Mouse (Mus musculus): Measurements from ENCODE around the gene F830045P16Rik. TPM values are rescaled to one million over a fixed set of nuclear protein-coding genes. Genes with fewer than 3 reads are reported as not detected.
"Not testable (repeated sequence)": the region's sequence is repeated elsewhere in the genome, so short reads cannot be mapped to it uniquely, and the experiment has no call there.

F830045P16Rik gene
- polyA plus RNA-seq, 1 experiment from 2014 or later: not detected

DNA sequence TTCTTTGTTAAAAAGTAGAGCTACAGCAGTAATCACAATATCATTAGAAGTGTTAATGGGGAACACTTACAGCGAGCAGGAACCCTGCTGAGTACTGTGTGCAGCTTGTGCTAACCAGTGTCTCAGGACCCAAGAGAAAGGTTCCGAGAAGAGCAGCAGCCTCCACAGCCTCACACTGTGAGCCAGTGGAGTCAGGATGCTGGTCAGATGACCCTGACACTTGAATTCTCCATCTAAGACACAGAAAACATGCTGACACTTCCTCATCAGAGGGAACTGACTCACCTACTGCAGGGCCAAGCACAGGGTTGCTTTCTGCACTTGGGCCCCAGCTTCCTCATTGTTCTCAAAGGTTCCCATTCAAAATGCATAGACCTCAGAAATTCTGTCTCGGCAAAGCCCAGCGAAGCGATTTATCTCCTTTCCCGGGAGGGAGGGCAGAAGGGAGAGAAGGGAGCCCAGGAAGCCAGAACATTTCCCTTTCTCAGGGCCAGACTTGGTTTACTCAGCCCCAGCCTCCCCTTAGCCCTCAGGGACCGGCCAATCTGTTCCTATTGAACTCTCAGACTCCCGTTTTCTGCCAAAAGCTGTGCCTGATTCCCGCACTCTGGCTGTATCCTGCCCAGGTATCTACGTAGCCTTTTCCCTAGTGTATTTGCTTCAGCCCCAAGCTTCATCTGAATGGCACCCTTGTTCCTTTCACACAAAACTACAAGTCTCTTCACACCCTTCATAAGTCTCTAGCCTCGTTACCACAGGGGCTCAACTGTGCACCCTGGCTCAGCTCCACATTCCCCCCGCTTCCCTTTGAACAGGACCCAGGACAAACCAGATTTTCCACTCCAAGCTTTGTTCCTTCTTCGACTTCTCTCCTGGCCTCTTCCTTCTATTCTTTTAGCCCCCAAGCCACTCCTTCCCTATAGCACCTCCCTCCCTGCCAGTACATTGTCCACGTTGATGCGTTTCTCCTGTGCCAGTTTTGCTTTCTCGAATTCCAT lies 21.2 kb downstream of the F830045P16Rik start:
- H3K4me2 ChIP-seq (ENCODE audit: low read depth, low read length): peak overlapping the region; percentile 9
- peaks cover 3% of the 10 kb centered on the region; the same call in 1 of the 2 replicates for H3K4me1 ChIP-seq (replicated peaks; ENCODE audit: control insufficient read depth, insufficient read depth, low read length)
- H3K9ac ChIP-seq (ENCODE audit: low read length): no peak overlapping the region
- H3K36me3 ChIP-seq (ENCODE audit: control insufficient read depth, insufficient read depth, low read length): no peaks in the 10 kb centered on the region
- no peak overlapping the region for H3K4me3 ChIP-seq (ENCODE audit: low read length)
- WGBS: 35% methylated on average over 16 of the region's 16 CpGs
- no peaks in the 10 kb centered on the region for H3K9me3 ChIP-seq (ENCODE audit: control insufficient read depth, low read length)
- H3K27me3 ChIP-seq (ENCODE audit: control insufficient read depth, insufficient read depth, low read depth, low read length): no peaks in the 10 kb centered on the region
- peak overlapping the region; percentile 49 for H3K27ac ChIP-seq (ENCODE audit: low read length)
- ATAC-seq (ENCODE audit: low read depth): peak; percentile 79; the same call in 1 of the 2 replicates

DNA sequence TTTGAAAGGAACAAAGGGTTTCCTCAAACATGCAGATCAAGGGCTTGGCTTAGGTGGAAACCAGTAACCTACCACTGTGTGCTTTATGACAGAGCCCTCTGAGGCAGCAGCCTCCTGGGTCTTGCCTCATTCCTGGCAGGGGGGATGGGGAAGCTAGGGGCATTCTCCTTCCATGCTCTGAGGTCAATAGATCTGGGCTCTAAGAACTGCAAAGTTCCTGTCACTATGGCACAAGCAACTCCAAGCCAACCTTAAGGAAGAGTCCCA lies 22.1 kb downstream of the F830045P16Rik start:
- 0 out of 2 replicates have a peak, but pooled peaks have one; percentile 45 for ATAC-seq (ENCODE audit: low read depth)
- H3K36me3 ChIP-seq (ENCODE audit: control insufficient read depth, insufficient read depth, low read length): no peaks in the 10 kb centered on the region
- no peaks in the 10 kb centered on the region for H3K27me3 ChIP-seq (ENCODE audit: control insufficient read depth, insufficient read depth, low read depth, low read length)
- H3K9me3 ChIP-seq (ENCODE audit: control insufficient read depth, low read length): no peaks in the 10 kb centered on the region
- no peak overlapping the region for H3K27ac ChIP-seq (ENCODE audit: low read length)
- no peak overlapping the region for H3K4me2 ChIP-seq (ENCODE audit: low read depth, low read length)
- no peak overlapping the region for H3K4me3 ChIP-seq (ENCODE audit: low read length)
- no peak overlapping the region for H3K9ac ChIP-seq (ENCODE audit: low read length)
- peaks cover 3% of the 10 kb centered on the region; the same call in 1 of the 2 replicates for H3K4me1 ChIP-seq (replicated peaks; ENCODE audit: control insufficient read depth, insufficient read depth, low read length)

DNA sequence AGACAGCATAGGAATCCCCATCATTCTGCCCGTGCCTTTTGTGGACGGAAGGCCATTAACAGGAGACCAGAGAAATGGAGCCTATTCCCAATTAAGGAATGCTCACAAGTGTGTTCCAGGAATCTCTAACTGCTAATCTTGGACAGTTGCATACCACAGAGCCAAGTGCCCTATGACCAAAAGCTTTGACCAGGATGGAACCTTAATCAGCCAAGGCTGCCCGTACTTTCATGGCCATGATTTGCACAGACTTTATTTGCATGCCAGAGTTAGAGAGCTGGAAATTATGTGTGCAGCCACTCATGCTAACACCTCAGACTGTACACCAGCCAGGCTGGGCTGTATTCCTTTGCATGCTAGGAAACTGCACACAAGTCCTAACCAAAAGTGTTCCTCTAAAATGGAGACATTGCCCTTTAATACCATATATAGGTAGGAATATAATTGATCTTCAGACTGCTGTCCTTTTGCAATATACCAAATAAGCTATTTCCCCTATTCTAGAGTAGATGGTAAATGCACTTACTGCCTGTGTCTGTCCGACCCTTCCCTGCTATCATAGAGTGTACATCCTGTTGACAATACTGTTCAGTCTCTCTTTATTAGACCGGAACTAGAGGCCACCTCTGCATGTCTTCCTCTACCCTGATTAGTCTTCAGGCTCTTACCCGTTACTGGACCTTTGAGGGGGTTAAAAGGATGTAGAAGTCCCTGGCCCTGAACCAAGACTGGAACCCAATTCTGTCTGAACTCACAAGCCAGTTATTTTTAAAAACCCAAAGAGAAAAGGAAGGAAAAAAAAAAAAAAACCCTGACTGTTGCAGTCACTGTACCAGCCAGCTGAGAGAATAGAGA lies 22.6 kb downstream of the F830045P16Rik start:
- ATAC-seq (ENCODE audit: low read depth): no peak
- Histone ChIP-seq H3K36me3 (ENCODE audit: control insufficient read depth, insufficient read depth, low read length) (no peaks in the 10 kb centered on the region), H3K27me3 (ENCODE audit: control insufficient read depth, insufficient read depth, low read depth, low read length) (no peaks in the 10 kb centered on the region), H3K9me3 (ENCODE audit: control insufficient read depth, low read length) (no peaks in the 10 kb centered on the region), H3K27ac (ENCODE audit: low read length) (no peak overlapping the region), H3K9ac (ENCODE audit: low read length) (no peak overlapping the region), H3K4me1 (replicated peaks; ENCODE audit: control insufficient read depth, insufficient read depth, low read length) (peaks cover 3% of the 10 kb centered on the region; the same call in 1 of the 2 replicates), H3K4me3 (ENCODE audit: low read length) (no peak overlapping the region), H3K4me2 (ENCODE audit: low read depth, low read length) (no peak overlapping the region)
- 56% methylated on average over 6 of the region's 6 CpGs for WGBS

DNA sequence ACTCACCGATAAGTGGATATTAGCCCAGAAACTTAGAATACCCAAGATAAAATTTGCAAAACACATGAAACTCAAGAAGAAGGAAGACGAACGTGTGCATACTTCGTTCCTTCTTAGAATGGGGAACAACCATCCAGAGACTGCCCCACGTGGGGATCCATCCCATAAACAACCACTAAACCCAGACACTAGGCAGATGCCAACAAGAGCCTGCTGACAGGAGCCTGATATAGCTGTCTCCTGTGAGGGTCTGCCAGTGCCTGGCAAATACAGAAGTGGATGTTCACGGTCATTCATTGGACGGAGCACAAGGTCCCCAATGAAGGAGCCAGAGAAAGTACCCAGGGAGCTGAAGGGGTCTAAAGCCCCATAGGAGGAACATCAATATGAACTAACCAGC lies 24.3 kb downstream of the F830045P16Rik start:
- not testable (repeated sequence) for H3K27ac ChIP-seq (ENCODE audit: low read length); ATAC-seq (ENCODE audit: low read depth); H3K36me3 ChIP-seq (ENCODE audit: control insufficient read depth, insufficient read depth, low read length); H3K4me1 ChIP-seq (replicated peaks; ENCODE audit: control insufficient read depth, insufficient read depth, low read length); H3K9ac ChIP-seq (ENCODE audit: low read length); H3K4me2 ChIP-seq (ENCODE audit: low read depth, low read length); H3K9me3 ChIP-seq (ENCODE audit: control insufficient read depth, low read length); H3K4me3 ChIP-seq (ENCODE audit: low read length); H3K27me3 ChIP-seq (ENCODE audit: control insufficient read depth, insufficient read depth, low read depth, low read length)
- WGBS: 90% methylated on average over 7 of the region's 7 CpGs

DNA sequence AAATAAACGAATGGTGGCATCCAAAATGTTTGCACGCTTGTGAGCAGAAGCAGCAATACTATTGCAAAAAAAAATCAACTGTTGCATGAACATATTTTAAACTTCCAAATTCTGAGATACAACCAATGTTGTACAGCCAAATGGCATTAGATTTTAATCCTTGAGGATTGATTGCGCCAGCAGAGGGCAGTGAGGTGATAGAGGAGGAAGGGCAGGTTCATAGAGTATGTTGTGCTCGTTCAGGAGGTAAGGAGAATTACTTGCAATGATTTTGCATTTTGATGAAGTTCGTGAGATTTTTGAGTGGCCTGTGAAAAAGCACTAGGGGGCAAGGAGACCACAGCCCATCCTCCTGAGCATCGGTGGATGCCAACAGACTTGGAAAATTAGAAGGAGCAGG lies 33.8 kb downstream of the F830045P16Rik start:
- H3K27ac ChIP-seq (ENCODE audit: low read length): no peak overlapping the region
- no peak for ATAC-seq (ENCODE audit: low read depth)
- no peak overlapping the region for H3K4me3 ChIP-seq (ENCODE audit: low read length)
- WGBS: 21% methylated on average over 6 of the region's 6 CpGs
- no peaks in the 10 kb centered on the region for H3K4me1 ChIP-seq (replicated peaks; ENCODE audit: control insufficient read depth, insufficient read depth, low read length)
- no peaks in the 10 kb centered on the region for H3K9me3 ChIP-seq (ENCODE audit: control insufficient read depth, low read length)
- H3K36me3 ChIP-seq (ENCODE audit: control insufficient read depth, insufficient read depth, low read length): no peaks in the 10 kb centered on the region
- H3K27me3 ChIP-seq (ENCODE audit: control insufficient read depth, insufficient read depth, low read depth, low read length): no peaks in the 10 kb centered on the region
- H3K4me2 ChIP-seq (ENCODE audit: low read depth, low read length): no peak overlapping the region
- H3K9ac ChIP-seq (ENCODE audit: low read length): no peak overlapping the region

DNA sequence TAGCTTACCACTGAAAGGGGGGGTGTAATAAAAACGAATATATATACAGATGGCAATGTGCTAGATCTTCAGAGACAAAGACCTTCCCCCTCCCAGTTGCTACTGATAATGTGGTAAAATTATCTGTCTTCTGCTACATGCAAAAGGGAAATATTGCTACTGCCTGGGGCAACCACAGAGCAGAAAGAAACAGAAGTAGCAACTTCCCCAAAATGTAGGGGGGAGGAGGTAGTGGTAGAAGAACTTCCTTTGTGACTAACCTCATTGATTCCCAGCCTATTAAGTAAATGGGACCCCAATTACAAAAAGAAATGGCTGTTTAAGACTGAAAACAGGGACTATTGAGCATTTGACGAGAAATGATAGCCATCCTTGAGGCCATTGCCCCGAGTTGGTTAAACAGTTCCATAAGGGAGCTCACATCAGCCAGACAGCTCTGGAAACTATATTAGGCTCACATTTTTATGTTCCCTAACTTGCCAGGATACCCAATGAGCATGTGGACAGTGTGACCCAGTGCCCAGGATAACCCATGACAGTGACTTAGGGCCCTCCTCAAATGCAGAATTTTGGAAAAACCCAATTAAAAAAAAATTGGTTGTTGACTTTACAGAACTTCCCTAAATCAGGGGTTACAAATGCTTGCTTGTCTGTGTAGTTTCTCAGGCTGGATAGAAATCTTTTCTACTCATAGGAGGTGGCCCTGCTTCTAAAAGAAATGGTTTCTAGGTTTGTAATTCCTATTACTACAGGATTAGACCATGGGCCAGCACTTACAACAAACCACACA lies 46.7 kb downstream of the F830045P16Rik start:
- WGBS: 73% methylated on average over 3 of the region's 3 CpGs
- Histone ChIP-seq H3K27ac (ENCODE audit: low read length) (no peak overlapping the region), H3K4me3 (ENCODE audit: low read length) (no peak overlapping the region), H3K36me3 (ENCODE audit: control insufficient read depth, insufficient read depth, low read length) (no peaks in the 10 kb centered on the region), H3K9me3 (ENCODE audit: control insufficient read depth, low read length) (no peaks in the 10 kb centered on the region), H3K4me1 (replicated peaks; ENCODE audit: control insufficient read depth, insufficient read depth, low read length) (no peaks in the 10 kb centered on the region), H3K4me2 (ENCODE audit: low read depth, low read length) (no peak overlapping the region), H3K27me3 (ENCODE audit: control insufficient read depth, insufficient read depth, low read depth, low read length) (no peaks in the 10 kb centered on the region), H3K9ac (ENCODE audit: low read length) (no peak overlapping the region)
- ATAC-seq (ENCODE audit: low read depth): no peak

DNA sequence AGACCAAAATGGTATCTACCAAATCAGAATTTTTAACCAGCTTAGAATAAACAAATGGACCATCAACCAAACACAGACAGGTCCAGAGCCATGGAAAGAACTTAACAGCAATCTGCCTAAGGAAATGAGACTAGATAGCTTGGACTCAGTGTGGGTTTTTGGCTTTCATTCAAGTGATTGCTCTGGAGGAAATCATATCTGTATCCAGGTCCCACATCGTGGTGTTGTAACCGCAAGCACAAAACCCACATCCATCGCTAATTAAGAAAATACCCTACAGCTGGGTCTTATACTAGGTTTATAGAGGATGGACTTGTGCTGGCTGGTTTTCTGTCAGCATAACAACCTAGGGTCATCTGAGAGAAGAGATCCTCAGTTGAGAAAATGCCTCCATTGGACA lies 53.3 kb downstream of the F830045P16Rik start:
- Histone ChIP-seq H3K9me3 (ENCODE audit: control insufficient read depth, low read length) (no peaks in the 10 kb centered on the region), H3K4me1 (replicated peaks; ENCODE audit: control insufficient read depth, insufficient read depth, low read length) (no peaks in the 10 kb centered on the region), H3K27ac (ENCODE audit: low read length) (no peak overlapping the region), H3K9ac (ENCODE audit: low read length) (no peak overlapping the region), H3K4me3 (ENCODE audit: low read length) (no peak overlapping the region), H3K36me3 (ENCODE audit: control insufficient read depth, insufficient read depth, low read length) (no peaks in the 10 kb centered on the region), H3K27me3 (ENCODE audit: control insufficient read depth, insufficient read depth, low read depth, low read length) (no peaks in the 10 kb centered on the region), H3K4me2 (ENCODE audit: low read depth, low read length) (no peak overlapping the region)
- ATAC-seq (ENCODE audit: low read depth): no peak
- 86% methylated on average over 3 of the region's 3 CpGs for WGBS

DNA sequence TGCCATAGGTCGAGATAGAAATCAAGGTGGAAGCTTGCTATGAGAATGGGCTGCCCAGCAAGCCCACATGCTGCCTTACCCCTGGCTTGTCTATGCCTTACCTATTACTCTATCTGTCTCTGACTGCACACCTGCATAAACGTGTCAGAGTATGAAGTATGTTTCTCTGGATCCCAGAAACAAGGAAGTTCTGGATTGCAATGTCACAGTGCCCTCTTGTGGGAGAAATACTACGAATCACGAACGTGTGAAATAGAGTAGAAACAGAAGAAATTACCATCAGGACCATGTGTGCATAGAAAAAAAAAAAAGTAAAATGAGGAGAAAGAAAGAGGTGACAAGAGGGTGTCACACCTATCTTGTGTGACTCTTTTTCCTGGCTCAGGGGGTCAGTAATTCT lies 64.5 kb downstream of the F830045P16Rik start:
- no peak overlapping the region for H3K9ac ChIP-seq (ENCODE audit: low read length)
- H3K4me1 ChIP-seq (replicated peaks; ENCODE audit: control insufficient read depth, insufficient read depth, low read length): no peaks in the 10 kb centered on the region
- WGBS: 17% methylated on average over 5 of the region's 5 CpGs
- H3K9me3 ChIP-seq (ENCODE audit: control insufficient read depth, low read length): no peaks in the 10 kb centered on the region; the same call in 1 of the 2 replicates
- H3K27ac ChIP-seq (ENCODE audit: low read length): no peak overlapping the region
- ATAC-seq (ENCODE audit: low read depth): no peak
- no peak overlapping the region for H3K4me2 ChIP-seq (ENCODE audit: low read depth, low read length)
- no peaks in the 10 kb centered on the region for H3K36me3 ChIP-seq (ENCODE audit: control insufficient read depth, insufficient read depth, low read length)
- no peaks in the 10 kb centered on the region for H3K27me3 ChIP-seq (ENCODE audit: control insufficient read depth, insufficient read depth, low read depth, low read length)
- H3K4me3 ChIP-seq (ENCODE audit: low read length): no peak overlapping the region

Data from lung, embryonic 16.5 days (tissue).